Mouse (Mus musculus) olfactory bulb, adult 2 months (tissue): ENCODE measurements at regions not wholly inside any gene's neighbourhood (a gene's known extent, or its start where the extent isn't known, plus 50 kb on each side); places are given as distances from the start of the nearest gene placed in this dataset.

ENCODE experiments used
- CTCF ChIP-seq: fragments of 200-500 bp; IDR thresholded peaks from 2 replicates; pipeline ENCODE4 v1.5.1; 2012; ENCODE audit warnings: low read depth, mild to moderate bottlenecking, low read length, moderate library complexity; ENCODE audit not compliant: insufficient read depth
- POLR2A ChIP-seq: fragments of 200-500 bp; IDR thresholded peaks from 2 replicates; pipeline ENCODE4 v1.6.1; 2012; ENCODE audit warnings: mild to moderate bottlenecking, low read depth, low read length, moderate library complexity; ENCODE audit not compliant: insufficient read depth

DNA sequence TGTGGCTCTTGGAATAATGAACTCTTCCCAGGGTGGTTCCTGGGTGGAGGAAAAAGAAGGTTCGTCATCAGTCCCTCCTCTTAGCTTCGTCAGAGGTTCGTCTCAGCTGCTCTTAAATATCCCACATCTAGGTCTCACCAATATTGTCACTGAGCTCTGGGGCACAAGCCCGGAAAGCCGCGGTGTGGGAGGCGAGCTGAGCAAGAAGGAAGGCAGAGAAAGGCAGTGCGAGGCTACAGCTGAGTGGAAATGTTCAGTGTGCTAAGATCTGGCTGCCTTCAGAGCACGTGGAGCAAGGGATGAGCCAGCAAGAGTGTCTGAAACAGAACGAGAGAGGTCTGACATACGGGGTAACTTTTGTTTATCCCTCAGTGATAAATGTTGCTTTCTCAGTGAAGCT is 523.7 kb upstream of the Fbxo33 start:
- no peak for TF ChIP-seq CTCF
- no peak for TF ChIP-seq POLR2A
